Mouse (Mus musculus) adrenal gland (tissue): ENCODE data around the gene Hist1h3e.
"Not testable (repeated sequence)": the region's sequence is repeated elsewhere in the genome, so short reads cannot be mapped to it uniquely, and the experiment has no call there.

Experiments
- intact Hi-C: fragments of 180-260 bp; cut with DNase I; formaldehyde crosslinking; loops from one replicate; pipeline ENCODE4 v1.15.1; 2025

Hist1h3e gene

DNA sequence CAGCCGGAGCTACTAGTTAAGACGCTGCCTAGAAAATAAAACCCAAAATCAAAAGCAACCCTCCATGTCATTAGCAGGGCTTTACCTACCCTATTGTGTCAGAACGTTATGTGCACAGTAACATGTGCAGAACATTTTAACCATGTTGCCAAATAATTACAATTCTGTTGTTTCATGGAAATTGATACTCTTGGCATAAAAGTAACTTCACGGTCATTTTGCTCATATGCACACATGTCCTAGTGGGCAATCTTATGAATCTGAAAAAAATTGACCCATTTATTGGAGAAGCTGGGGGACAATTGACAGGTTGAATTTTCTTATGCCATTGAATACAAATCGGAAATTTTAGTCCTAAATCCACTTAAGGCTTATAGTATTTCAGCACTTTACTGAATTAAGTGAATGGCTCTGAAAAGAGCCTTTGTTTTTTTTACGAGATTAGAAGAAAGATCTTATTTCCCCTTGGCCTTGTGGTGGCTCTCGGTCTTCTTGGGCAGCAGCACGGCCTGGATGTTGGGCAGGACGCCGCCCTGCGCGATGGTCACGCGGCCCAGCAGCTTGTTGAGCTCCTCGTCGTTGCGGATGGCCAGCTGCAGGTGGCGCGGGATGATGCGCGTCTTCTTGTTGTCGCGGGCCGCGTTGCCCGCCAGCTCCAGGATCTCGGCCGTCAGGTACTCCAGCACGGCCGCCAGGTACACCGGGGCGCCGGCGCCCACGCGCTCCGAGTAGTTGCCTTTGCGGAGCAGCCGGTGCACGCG, 8.3 kb upstream of the Hist1h3e start:
- intact Hi-C loops = not testable (repeated sequence)

DNA sequence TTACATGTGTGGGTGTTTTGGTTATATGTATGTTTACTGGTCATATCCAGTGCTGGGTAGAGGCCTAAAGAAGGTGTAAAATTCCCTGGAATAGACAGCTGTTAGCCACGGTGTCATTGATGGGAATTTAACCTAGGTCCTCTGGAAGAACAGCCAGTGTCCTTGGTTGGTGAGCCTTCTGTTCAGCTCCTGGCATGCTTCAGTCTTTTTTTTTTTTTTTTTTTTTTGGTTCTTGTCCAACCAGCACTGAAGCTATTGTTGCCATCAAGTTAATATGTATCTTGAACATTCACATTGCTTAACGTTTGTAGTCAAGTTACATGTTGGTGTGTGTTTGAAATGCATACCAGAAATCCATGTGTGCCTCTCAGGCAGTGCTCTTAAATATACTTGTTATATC, 2.3 kb upstream of the Hist1h3e start:
- intact Hi-C loops = no loop called here

DNA sequence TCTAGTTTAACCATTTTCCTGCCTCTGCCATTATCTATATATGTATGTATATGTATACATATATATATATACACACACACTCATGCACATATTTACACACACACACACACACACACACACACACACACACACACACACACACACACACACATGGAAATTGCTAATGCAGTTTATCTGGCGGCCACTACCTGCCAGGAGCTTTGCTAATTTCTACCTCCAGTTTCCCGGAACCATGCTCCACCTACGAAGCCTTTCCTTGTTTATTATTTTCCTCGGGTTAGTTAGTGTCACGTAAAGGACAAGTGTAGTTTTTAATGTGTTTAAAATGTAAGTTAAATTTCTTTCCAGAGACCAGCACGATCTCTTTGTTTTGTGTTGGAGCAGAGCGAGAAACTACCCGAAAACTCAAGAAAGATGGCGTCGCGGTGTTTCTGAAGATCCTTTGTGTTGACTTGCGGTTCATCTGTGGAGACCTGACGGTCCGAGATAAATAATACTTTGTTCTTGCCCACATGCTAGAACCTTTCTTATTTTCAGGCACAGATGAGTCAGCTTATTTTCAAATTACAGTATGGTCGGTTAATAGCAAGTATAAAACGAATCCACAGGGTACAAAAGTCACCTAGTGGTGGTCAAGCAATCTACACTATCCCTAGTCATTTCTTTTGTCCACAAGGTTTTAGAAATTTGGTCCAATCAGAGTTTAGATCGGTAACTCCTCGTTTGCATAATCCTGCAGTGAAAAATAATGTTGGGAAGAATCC, 712 bp upstream of the Hist1h3e start:
- intact Hi-C loops = no loop called here

DNA sequence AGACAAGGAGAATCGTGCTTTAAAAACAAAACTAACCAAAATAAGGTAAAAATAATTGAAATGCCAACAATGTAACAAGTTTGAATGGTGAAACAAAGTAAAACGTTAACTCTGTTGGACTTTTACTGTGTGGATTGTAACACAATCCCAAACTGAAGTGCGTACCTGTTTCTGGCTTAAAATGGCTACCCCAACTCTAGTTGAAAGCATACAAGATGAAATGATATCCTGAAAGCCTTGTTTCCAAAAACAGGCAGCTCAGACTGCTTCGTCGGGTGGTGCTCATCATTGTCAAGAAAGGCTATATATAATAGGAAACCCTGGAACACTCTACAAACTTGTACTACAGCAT, 662 bp downstream of the Hist1h3e start:
- intact Hi-C loops = not testable (repeated sequence)

DNA sequence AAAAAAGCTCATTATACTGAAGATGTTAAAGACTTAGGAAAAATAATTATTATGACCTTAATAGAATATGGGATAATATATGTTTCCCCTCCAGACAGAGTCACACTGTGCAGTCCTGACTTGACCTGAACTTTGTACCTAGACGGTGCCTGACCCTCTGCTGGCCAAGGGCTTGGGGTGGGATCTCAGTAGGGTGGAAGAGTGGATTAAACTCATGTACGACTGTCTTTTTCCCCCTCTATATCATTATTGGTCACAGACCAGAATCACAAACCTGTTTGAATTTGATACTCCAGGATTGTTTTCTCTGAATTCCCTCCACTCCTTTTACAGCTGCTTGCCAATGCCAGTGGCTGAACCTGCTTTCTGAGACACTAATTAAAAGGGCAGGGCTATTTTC, 1.5 kb downstream of the Hist1h3e start:
- intact Hi-C loops = not testable (repeated sequence)

DNA sequence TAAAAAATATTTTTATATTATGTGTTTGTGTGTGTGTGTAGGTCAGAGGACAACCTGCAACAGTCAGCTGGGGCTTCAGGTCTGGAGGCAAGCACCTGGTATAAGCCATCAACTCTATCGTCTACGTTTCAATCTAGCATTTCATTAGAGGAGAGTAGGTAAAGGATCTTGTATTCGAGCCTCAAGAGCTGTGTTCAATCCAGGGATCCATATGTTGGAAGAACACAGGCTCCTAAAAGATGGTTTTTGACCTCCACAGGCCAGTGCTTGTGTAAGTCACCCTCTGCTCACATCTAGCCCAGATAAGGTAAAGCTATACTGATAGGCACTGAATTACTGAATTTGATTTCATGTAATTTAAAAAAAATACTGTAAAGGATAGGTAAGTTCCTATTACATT, 5.3 kb downstream of the Hist1h3e start:
- intact Hi-C loops = no loop called here

DNA sequence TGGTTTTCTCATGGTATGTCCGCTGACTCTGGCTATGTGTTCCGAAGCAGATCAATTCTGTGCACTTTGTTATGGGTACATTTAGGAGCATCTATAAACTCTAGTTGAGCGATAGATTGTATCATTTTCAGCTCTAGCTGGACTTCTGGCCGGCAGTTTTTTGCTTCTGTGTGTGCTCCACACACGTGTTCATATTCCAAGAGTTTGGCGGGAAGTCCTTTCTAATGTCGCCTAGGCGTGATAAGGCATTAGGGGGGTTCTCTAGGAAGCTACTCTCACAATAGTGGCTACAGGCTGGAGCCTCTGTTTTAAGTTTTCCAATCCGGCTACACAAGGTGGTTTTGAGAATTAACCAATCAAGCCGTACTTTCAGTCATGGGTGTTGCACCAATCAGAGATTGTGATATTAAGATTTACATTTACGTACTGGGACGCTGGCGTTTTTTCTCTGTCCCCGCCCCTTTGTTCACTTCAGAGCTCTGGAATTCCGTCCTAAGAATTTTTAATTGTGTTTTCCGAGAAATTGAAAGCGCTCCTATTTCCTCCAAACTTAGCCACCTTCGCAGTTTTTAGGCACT, 6.2 kb downstream of the Hist1h3e start:
- intact Hi-C loops = no loop called here

DNA sequence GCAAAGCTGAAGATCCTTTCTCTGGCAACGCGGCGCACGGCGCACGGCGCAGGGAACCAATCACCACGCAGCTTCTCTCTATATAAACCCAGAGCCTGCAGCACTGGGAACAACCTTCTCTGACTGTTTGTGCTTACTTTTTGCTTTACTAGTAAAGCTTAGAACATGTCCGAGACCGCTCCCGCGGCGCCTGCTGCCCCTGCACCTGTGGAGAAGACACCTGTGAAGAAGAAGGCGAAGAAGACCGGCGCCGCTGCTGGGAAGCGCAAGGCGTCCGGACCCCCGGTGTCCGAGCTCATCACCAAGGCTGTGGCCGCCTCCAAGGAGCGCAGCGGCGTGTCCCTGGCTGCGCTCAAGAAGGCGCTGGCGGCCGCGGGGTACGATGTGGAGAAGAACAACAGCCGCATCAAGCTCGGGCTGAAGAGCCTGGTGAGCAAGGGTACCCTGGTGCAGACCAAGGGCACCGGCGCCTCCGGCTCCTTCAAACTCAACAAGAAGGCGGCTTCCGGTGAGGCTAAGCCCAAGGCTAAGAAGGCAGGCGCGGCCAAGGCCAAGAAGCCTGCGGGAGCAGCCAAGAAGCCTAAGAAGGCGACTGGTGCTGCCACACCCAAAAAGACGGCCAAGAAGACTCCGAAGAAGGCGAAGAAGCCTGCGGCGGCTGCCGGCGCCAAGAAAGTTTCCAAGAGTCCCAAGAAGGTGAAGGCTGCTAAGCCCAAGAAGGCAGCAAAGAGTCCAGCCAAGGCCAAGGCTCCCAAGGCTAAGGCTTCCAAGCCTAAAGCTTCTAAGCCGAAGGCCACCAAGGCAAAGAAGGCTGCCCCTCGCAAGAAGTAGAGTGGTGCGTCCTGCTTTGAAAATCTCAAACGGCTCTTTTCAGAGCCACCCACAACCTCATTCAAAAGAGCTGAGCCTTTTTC, 7.0 kb downstream of the Hist1h3e start:
- intact Hi-C loops = no loop called here

DNA sequence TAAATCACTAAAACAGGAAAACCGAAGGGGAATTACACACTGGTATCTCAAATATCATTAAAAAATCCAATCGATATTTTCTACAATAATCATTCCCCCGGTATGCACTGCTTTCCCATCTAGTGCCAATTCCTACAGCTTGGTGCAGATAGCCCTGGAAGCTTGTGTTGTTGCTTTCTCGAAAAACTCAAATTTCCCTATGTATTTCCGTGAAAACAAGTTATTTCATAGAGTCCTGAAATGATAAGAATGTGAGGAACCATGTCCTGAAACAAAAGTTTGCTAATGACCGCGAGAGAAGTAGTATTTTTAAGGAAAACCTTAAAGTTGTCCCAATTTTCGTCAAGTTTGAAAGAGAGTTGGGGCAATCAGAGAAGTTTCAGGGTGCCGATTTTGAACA, 7.8 kb downstream of the Hist1h3e start:
- intact Hi-C loops = no loop called here

DNA sequence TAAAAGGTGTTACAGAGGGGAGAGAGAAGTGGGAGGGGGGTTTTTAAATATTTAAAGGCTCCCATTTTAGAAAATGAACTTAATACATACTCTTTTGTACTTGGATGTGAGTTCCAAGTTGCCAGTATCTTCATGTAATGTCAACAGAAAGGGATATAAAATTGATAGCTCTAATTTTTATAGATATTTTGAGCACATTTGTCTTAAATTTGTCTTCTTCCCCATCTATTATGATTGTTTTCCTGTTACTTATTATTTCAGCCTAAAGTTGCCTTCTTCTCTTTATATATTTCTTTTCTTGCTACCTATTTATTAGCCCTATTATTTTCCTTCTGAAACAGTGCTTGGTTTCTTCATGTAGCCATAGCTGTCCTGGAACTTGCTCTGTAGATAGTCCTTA, 9.2 kb downstream of the Hist1h3e start, which contains the start of gene Hist1h1d:
TSS of gene Hist1h1d (plus strand) at position 301 of the 400 bp plus-strand sequence.
- intact Hi-C loops = no loop called here

DNA sequence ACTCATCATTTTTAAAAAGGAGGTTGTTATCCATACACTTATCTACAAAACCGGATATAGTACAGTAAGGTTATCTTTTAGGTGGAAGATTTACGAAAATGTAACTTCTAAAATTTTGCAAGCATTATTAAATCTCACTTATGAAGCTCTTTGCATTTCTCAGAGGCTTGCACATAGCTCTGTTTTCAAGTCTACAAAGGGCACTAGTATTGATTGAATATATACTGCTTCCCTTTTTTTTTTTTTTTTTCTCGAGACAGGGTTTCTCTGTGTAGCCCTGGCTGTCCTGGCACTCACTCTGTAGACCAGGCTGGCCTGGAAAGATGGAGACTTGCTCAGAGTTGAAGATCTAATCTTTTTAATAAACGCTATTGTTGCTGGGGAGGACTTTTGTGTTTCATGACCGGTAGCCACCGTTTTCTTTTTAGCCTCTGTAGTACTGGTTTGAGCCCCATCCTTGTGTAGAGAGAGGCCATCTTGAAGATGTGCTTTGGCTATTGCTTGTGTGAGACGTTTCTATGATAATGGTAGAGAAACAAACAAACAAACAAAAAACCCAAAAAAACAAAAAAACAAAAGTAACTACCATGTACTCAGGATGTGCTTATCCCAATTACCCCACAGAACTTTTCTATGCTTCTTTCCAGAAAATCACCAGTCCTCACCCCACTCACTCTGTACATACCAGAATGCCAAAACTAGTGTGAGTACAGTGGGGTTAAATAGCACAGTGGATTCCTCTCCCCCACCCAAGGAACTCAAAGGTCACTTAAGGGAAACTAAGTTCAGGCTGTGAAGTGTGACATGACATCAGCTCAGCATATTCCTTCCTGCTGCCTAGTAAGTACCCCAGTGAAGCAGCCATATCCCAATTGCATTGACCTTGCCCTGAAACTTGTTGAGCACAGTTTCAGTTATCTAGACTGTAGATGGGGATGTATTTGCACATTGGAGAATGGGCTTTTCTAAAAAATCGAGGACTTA, 9.9 kb downstream of the Hist1h3e start:
- intact Hi-C loops = no loop called here

DNA sequence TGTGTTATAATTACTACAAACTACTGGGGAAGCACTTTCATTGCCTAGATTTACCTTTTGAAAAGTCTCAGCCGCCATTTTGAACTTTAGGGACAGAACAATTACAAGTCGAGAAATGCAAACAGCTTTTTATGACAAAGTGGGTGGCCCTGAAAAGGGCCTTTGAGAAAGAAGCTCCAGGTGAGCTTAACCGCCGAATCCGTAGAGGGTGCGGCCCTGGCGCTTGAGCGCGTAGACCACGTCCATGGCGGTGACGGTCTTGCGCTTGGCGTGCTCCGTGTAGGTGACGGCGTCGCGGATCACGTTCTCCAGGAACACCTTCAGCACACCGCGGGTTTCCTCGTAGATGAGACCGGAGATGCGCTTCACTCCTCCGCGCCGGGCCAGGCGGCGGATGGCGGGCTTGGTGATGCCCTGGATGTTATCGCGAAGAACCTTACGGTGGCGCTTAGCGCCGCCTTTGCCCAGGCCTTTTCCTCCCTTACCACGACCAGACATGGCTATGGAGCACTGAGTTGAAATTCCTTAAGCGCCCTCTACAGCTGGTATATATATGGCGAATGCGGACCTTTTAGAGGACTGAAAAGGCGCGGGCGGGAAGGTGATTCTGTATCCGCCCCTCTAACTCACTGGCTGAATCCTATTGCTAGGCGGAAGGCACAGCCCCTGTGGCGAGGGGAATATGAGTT, 10.9 kb downstream of the Hist1h3e start, which contains the start of gene Hist1h4f:
TSS of gene Hist1h4f (minus strand) at position 503 of the 689 bp plus-strand sequence.
- intact Hi-C loops = not testable (repeated sequence)

DNA sequence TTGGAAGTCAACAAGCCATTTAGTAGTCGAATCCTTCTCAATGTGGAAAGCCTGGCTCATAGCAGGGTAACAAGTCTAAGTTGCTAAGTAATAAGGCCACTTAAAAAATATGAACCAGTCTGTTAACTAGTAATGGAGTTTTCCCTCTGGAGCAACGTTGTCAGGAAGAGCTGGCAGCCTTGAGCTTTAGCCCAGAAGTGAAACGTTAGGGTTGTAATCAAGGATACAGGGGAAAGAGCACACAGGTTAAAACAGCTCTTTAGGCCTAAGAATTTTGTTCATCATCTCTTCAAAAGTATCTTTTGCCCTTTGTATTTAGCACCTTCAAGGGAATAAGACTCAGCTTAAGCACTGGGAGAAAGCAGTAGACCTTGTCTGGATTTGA, 11.4 kb downstream of the Hist1h3e start:
- intact Hi-C loops = no loop called here

DNA sequence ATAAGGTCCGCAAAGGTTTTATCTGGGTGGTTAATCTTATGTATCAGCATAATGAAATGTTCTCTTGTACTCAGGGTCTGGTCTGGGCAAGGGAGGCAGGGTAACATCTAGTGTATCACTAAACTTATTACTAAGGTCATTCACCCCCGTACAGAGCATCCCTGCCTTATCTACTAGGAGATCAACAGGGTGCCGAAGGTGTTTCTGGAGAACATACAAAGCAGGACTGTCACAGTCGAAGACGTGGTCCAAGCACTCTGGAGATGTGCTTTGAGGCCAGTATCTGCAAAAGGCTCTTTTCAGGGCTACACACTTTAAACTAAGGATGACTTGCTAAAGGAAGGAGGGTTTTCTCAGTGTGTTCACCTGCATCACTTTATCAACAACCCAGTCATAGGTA, 15.5 kb downstream of the Hist1h3e start:
- intact Hi-C loops = no loop called here

DNA sequence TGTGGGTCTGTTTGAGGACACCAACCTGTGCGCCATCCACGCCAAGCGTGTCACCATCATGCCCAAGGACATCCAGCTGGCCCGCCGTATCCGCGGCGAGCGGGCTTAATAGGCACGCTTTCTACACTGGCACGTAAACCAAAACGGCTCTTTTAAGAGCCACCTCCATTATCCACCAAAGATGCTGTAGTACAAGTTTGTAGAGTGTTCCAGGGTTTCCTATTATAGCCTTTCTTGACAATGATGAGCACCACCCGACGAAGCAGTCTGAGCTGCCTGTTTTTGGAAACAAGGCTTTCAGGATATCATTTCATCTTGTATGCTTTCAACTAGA, 17.4 kb downstream of the Hist1h3e start:
- intact Hi-C loops = not testable (repeated sequence)

DNA sequence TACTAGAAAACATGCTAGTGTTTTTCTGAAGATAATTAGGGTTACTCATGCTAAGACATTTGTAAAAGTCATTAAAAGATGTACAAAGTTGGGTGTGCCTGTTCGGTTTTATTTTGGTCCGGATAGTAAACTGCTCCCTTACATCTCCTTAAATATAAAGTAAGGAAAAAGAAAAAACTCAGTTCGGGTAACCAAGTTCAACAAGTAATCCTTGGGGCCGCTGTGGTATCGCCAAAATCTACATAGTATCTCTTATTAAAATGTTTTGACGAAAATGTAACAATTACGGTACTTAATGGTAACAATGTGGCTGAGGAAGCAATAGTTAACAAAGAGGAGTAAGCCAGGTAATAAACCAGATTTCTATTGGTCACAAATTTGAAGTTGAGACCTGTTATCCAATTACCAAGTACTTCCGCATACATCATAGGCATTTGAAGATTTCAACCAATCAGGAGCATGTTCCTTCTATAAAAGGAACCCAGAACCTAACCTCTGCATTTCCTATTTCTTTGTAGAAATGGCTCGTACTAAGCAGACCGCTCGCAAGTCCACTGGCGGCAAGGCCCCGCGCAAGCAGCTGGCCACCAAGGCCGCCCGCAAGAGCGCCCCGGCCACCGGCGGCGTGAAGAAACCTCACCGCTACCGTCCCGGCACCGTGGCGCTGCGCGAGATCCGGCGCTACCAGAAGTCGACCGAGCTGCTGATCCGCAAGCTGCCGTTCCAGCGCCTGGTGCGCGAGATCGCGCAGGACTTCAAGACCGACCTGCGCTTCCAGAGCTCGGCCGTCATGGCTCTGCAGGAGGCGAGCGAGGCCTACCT, 18.0 kb downstream of the Hist1h3e start, which contains the start of gene Hist1h3f:
TSS of gene Hist1h3f (plus strand) at position 88 of the 822 bp plus-strand sequence.
- intact Hi-C loops = no loop called here

DNA sequence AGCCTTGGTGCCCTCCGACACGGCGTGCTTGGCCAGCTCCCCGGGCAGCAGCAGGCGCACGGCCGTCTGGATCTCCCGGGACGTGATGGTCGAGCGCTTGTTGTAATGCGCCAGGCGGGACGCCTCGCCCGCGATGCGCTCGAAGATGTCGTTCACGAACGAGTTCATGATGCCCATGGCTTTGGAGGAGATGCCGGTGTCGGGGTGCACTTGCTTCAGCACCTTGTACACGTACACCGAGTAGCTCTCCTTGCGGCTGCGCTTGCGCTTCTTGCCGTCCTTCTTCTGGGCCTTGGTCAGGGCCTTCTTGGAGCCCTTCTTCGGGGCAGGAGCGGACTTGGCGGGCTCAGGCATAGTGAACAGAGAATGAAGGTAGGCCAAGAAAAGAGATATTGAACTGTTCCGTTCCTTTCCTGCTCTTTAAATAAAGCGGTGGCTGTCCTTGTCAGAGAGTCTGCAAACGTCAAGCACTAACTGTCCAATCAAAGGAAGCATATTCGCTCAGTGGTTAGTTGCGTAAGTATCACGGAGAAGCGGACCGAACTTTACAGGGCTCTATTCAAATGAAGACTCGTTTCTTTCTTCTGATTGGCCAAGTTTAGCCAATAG, 19.1 kb downstream of the Hist1h3e start, which contains the start of gene Hist1h2bh:
TSS of gene Hist1h2bh (minus strand) at position 394 of the 609 bp plus-strand sequence.
- intact Hi-C loops = not testable (repeated sequence)
